Mouse (Mus musculus) heart, adult 2 months (tissue): ENCODE measurements around the gene Elovl7.

Source experiments
- CTCF ChIP-seq: fragments of 200-600 bp; IDR thresholded peaks from 2 replicates; pipeline ENCODE4 v1.8.1; 2022; ENCODE audit warnings: antibody characterized with exemption, mild to moderate bottlenecking, moderate library complexity
- EP300 ChIP-seq: fragments of 200-500 bp; IDR thresholded peaks from 2 replicates; pipeline ENCODE4 v1.6.1; 2011; ENCODE audit warnings: low read depth, low read length, control low read depth; ENCODE audit not compliant: insufficient read depth

DNA sequence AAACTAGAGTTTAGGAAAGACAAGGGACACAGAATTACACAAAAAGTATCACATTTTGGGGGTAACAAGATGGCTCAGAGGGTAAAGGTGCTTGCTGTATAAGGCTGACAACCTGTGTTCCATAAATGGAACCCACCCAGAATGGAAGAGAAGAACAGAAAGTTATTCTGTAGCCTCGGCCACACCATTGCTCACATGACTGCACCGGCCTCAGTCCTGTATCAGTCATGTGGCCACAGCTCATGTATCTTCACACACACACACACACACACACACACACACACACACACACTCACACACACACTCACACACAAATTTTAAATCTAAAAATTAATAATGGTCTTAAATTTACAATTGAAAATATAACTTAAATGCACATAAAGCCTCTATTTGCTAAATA, 6.8 kb upstream of the Elovl7 start:
- TF ChIP-seq CTCF (no peak), EP300 (no peak)
